Mouse (Mus musculus) ES-Bruce4 (cell line): ENCODE results near the gene Cep162. TPM values are rescaled to one million over a fixed set of nuclear protein-coding genes. Genes with fewer than 3 reads are reported as not detected.

Source experiments
- H3K27ac ChIP-seq: 2 replicates; pipeline ENCODE4 v1.5.1; 2012; ENCODE audit warnings: low read length, inconsistent platforms; ENCODE audit not compliant: insufficient read depth
- H3K27me3 ChIP-seq: 2 replicates; pipeline ENCODE4 v1.6.1; 2012; ENCODE audit warnings: mild to moderate bottlenecking, low read length, inconsistent platforms; ENCODE audit not compliant: control insufficient read depth, poor library complexity, insufficient read depth, severe bottlenecking
- H3K36me3 ChIP-seq: 2 replicates; pipeline ENCODE4 v1.6.1; 2012; ENCODE audit warnings: inconsistent platforms, mild to moderate bottlenecking, low read length, moderate library complexity; ENCODE audit not compliant: control insufficient read depth, poor library complexity, insufficient read depth, severe bottlenecking
- H3K4me1 ChIP-seq: one replicate; pipeline ENCODE4 v1.8.1; 2011; ENCODE audit warnings: low read length; ENCODE audit not compliant: control insufficient read depth, insufficient read depth
- H3K4me3 ChIP-seq: 2 replicates; pipeline ENCODE4 v1.5.1; 2011; ENCODE audit warnings: low read depth, mild to moderate bottlenecking, low read length
- H3K9ac ChIP-seq: 2 replicates; pipeline ENCODE4 v1.6.1; 2012; ENCODE audit warnings: low read depth, mild to moderate bottlenecking, inconsistent platforms; ENCODE audit not compliant: poor library complexity, severe bottlenecking
- H3K9me3 ChIP-seq: replicated peaks from 2 replicates; pipeline ENCODE4 v1.6.1; 2012; ENCODE audit warnings: mild to moderate bottlenecking, low read length, inconsistent platforms; ENCODE audit not compliant: control insufficient read depth, poor library complexity, insufficient read depth, severe bottlenecking
- CTCF ChIP-seq: IDR thresholded peaks from one replicate; pipeline ENCODE4 v1.8.1; 2011; ENCODE audit warnings: low read depth, low read length
- EP300 ChIP-seq: IDR thresholded peaks from 2 replicates; pipeline ENCODE4 v1.6.1; 2011; ENCODE audit warnings: low read depth, low read length; ENCODE audit not compliant: insufficient read depth
- POLR2A ChIP-seq: IDR thresholded peaks from one replicate; pipeline ENCODE4 v1.8.1; 2011; ENCODE audit warnings: low read length; ENCODE audit not compliant: insufficient read depth
- polyA plus RNA-seq: library from polyadenylated mRNA; stranded (reverse); fragments of >200 nt; gene quantifications from 2 replicates; pipeline ENCODE4 v1.2.4, GENCODE M21; 2011; ENCODE audit warnings: low read depth; ENCODE audit not compliant: missing spikeins, insufficient read depth, insufficient read length

Gene Cep162
- polyA plus RNA-seq, 1 experiment = 11.3 TPM

GRCm38 (mm10) chr9:87247678-87248077 lies 7.7 kb downstream of the Cep162 start:
- no peak overlapping the region for H3K4me3 ChIP-seq
- peaks cover 14% of the 10 kb centered on the region for H3K36me3 ChIP-seq
- H3K9me3 ChIP-seq = no peaks in the 10 kb centered on the region
- no peaks in the 10 kb centered on the region for H3K27me3 ChIP-seq
- H3K4me1 ChIP-seq = peaks cover 2% of the 10 kb centered on the region
- no peak overlapping the region for H3K27ac ChIP-seq
- no peak for TF ChIP-seq CTCF
- no peak for TF ChIP-seq POLR2A
- TF ChIP-seq EP300 = no peak
- H3K9ac ChIP-seq = no peak overlapping the region

DNA sequence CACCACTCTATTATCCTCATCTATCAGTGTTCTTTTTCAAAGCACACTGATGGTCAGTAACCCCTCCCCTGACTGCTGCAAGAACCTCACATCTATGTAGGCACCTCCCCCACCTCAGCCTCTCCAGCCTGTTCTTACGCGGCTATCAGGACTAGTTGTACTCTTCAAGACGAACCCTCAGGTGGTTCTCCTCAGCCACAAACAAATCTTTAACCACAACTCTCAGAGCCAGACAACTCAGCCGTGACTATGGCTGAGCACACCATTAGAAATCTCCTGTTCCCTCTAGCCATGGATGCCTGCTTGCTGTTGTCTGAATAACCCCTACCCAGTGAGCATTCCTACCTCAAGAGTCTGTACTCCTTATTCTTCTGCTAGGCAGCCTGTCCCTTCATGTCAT lies 42.1 kb downstream of the Cep162 start:
- Histone ChIP-seq H3K27ac (no peak overlapping the region), H3K36me3 (no peaks in the 10 kb centered on the region), H3K4me1 (no peaks in the 10 kb centered on the region), H3K9me3 (no peaks in the 10 kb centered on the region), H3K9ac (no peak overlapping the region), H3K27me3 (no peaks in the 10 kb centered on the region), H3K4me3 (no peak overlapping the region)
- TF ChIP-seq EP300 (no peak), POLR2A (no peak), CTCF (no peak)

GRCm38 (mm10) chr9:87210830-87211339 lies 44.5 kb downstream of the Cep162 start:
- Histone ChIP-seq H3K36me3 (no peaks in the 10 kb centered on the region), H3K4me1 (no peaks in the 10 kb centered on the region), H3K9me3 (no peaks in the 10 kb centered on the region), H3K27ac (no peak overlapping the region), H3K27me3 (no peaks in the 10 kb centered on the region), H3K9ac (no peak overlapping the region), H3K4me3 (no peak overlapping the region)
- TF ChIP-seq POLR2A (no peak), EP300 (no peak), CTCF (no peak)

- peaks cover 5% of the 10 kb centered on the region; the same call in 1 of the 2 replicates for H3K36me3 ChIP-seq
- TF ChIP-seq POLR2A (no peak), CTCF (no peak), EP300 (no peak)
- H3K4me1 ChIP-seq = no peaks in the 10 kb centered on the region
- no peak overlapping the region for H3K4me3 ChIP-seq
- no peaks in the 10 kb centered on the region for H3K27me3 ChIP-seq
- no peak overlapping the region for H3K27ac ChIP-seq
- no peak overlapping the region for H3K9ac ChIP-seq
- H3K9me3 ChIP-seq = no peaks in the 10 kb centered on the region
These were observed 52.9 kb downstream of the Cep162 start for GRCm38 (mm10) chr9:87202431-87202830.

GRCm38 (mm10) chr9:87200919-87201318 lies 54.4 kb downstream of the Cep162 start:
- H3K4me1 ChIP-seq = no peaks in the 10 kb centered on the region
- no peaks in the 10 kb centered on the region for H3K27me3 ChIP-seq
- no peaks in the 10 kb centered on the region for H3K9me3 ChIP-seq
- no peak overlapping the region for H3K4me3 ChIP-seq
- no peak overlapping the region for H3K9ac ChIP-seq
- no peak overlapping the region for H3K27ac ChIP-seq
- H3K36me3 ChIP-seq = peaks cover 5% of the 10 kb centered on the region; the same call in 1 of the 2 replicates
- TF ChIP-seq CTCF (no peak), POLR2A (no peak), EP300 (no peak)

DNA sequence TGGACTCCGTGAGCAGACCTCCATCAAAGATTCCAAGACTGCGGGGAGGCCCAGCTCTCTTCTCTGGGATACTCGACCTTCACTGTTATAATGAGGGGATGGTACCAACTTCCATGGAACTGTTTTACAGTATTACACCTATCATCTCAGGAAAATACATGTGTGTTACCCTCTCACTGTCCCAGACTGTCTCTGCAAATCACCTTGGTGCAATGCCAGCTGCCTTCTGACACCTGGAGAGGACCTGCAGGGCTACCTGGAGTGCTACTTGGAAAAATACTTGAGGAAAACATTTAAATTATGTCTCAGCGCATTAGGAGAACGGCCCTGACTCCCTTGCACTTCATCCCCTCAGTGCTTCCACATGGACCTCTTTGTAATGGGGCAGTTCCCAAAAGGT lies 54.9 kb downstream of the Cep162 start:
- Histone ChIP-seq H3K4me3 (no peak overlapping the region), H3K4me1 (no peaks in the 10 kb centered on the region), H3K27me3 (no peaks in the 10 kb centered on the region), H3K27ac (no peak overlapping the region), H3K9me3 (no peaks in the 10 kb centered on the region), H3K36me3 (peaks cover 5% of the 10 kb centered on the region; the same call in 1 of the 2 replicates), H3K9ac (no peak overlapping the region)
- TF ChIP-seq POLR2A (no peak), EP300 (no peak), CTCF (no peak)
